Comparison of ENCODE assay signal across 8 mouse cellular contexts in the genomic region with DNA sequence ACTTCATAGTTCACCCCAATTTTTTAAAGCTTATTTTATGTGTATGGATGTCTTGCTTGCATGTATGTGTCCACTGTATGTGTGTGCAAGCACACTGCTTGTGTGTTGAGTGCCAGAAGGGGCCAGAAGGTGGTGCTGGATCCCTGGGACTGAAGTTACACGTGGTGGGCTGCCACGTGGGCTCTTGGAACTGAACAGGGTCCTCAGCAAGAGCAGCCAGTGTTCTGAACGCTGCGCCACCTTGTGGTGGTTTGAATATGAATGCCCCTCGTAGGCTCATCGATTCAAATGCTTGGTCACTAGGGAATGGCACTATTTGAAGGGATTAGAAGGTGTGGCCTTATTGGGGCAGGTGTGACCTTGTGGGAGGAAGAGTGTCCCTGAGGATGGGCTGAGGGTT. TPM values are rescaled to one million over a fixed set of nuclear protein-coding genes. Genes with fewer than 3 reads are reported as not detected.
DNase-seq lines count a peak whose midpoint lies in the region; ATAC-seq and TF ChIP-seq lines count a peak whose summit lies in the region.

No protein-coding gene starts in this region.

- no peaks in the 10 kb centered on the region for H3K36me3 ChIP-seq in spleen, adult 2 months (ENCODE audit: control insufficient read depth, insufficient read depth, low read length)
- no peaks in the 10 kb centered on the region for H3K36me3 ChIP-seq in forebrain, embryonic 10.5 days (replicated peaks)
- no peaks in the 10 kb centered on the region for H3K36me3 ChIP-seq in limb, embryonic 10.5 days
- no peaks in the 10 kb centered on the region for H3K36me3 ChIP-seq in neural tube, embryonic 13.5 days

- peaks cover 16% of the 10 kb centered on the region; the same call in 1 of the 2 replicates for H3K9me3 ChIP-seq in forebrain, embryonic 10.5 days
- H3K9me3 ChIP-seq in limb, embryonic 10.5 days (replicated peaks) = no peaks in the 10 kb centered on the region
- peaks cover 9% of the 10 kb centered on the region for H3K9me3 ChIP-seq in neural tube, embryonic 13.5 days

- TF ChIP-seq POLR2A in spleen, adult 2 months (IDR thresholded peaks at IDR 0.05; ENCODE audit: low read depth, low read length) = no peak

- peak; percentile 24; the same call in 1 of the 2 replicates for TF ChIP-seq CTCF in spleen, adult 2 months (IDR thresholded peaks at IDR 0.05; ENCODE audit: extremely low read depth, insufficient read depth, insufficient read length, insufficient replicate concordance)

- peak; percentile 61 for DNase-seq in gastrocnemius, postnatal 10 days
- no peak for DNase-seq in gastrocnemius, postnatal 25 days
- no peak for DNase-seq in spleen, adult 2 months (ENCODE audit: low read depth in 1 of 2, low spot score in 2 of 2)
- no peak for DNase-seq in spleen, postnatal 36 days (ENCODE audit: low spot score in 2 of 2)
- peak; percentile 71 for DNase-seq in forebrain, embryonic 10.5 days (ENCODE audit: extremely low spot score, low spot score)
- peak; percentile 82 for DNase-seq in limb, embryonic 10.5 days (ENCODE audit: low spot score)
- DNase-seq in spleen, postnatal 4 days (ENCODE audit: low spot score in 2 of 2) = no peak

- 54% methylated on average over 6 of the region's 6 CpGs for WGBS in spleen, adult 2 months
- WGBS in forebrain, embryonic 10.5 days = 25% methylated on average over 6 of the region's 6 CpGs
- 33% methylated on average over 6 of the region's 6 CpGs for WGBS in limb, embryonic 10.5 days
- WGBS in neural tube, embryonic 13.5 days = 21% methylated on average over 6 of the region's 6 CpGs

- no peak overlapping the region for H3K9ac ChIP-seq in neural tube, embryonic 13.5 days

- no peaks in the 10 kb centered on the region for H3K4me1 ChIP-seq in spleen, adult 2 months (ENCODE audit: control insufficient read depth, insufficient read depth, insufficient read length)
- H3K4me1 ChIP-seq in forebrain, embryonic 10.5 days = peaks cover 21% of the 10 kb centered on the region
- peaks cover 15% of the 10 kb centered on the region for H3K4me1 ChIP-seq in limb, embryonic 10.5 days
- H3K4me1 ChIP-seq in neural tube, embryonic 13.5 days (replicated peaks) = peaks cover 19% of the 10 kb centered on the region

- H3K27ac ChIP-seq in spleen, adult 2 months (ENCODE audit: insufficient read depth, low read length) = no peak overlapping the region
- 0 out of 2 replicates have a peak overlapping the region, but pooled peaks have one; percentile 1 for H3K27ac ChIP-seq in forebrain, embryonic 10.5 days
- H3K27ac ChIP-seq in limb, embryonic 10.5 days = no peak overlapping the region
- H3K27ac ChIP-seq in neural tube, embryonic 13.5 days (replicated peaks) = no peak overlapping the region

- H3K4me2 ChIP-seq in neural tube, embryonic 13.5 days = no peak overlapping the region

- no peak overlapping the region for H3K4me3 ChIP-seq in spleen, adult 2 months (ENCODE audit: extremely low read depth, insufficient read depth, insufficient read length)
- no peak overlapping the region for H3K4me3 ChIP-seq in forebrain, embryonic 10.5 days
- no peak overlapping the region for H3K4me3 ChIP-seq in limb, embryonic 10.5 days
- no peak overlapping the region for H3K4me3 ChIP-seq in neural tube, embryonic 13.5 days

- no peaks in the 10 kb centered on the region for H3K27me3 ChIP-seq in spleen, adult 2 months (ENCODE audit: control insufficient read depth, insufficient read depth, low read length)
- no peaks in the 10 kb centered on the region for H3K27me3 ChIP-seq in forebrain, embryonic 10.5 days (ENCODE audit: poor library complexity, severe bottlenecking)
- H3K27me3 ChIP-seq in limb, embryonic 10.5 days (ENCODE audit: low read depth, poor library complexity, severe bottlenecking) = no peaks in the 10 kb centered on the region; the same call in 1 of the 2 replicates
- peaks cover 11% of the 10 kb centered on the region; the same call in 1 of the 2 replicates for H3K27me3 ChIP-seq in neural tube, embryonic 13.5 days

- ATAC-seq in neural tube, embryonic 13.5 days (ENCODE audit: low read depth) = peak; percentile 29; the same call in 1 of the 2 replicates

RNA-seq across cellular contexts. Expression of a gene that starts 38.4 kb away (rescaled TPM):
- total RNA-seq in gastrocnemius, postnatal 10 days (2021) = 1 to 10 TPM; 2.1 to 2.4 TPM
- total RNA-seq in gastrocnemius, postnatal 25 days (2021) = 1 to 10 TPM in 1 of 2 experiments, under 1 TPM in 1; 0.69 to 5.5 TPM
- 0.39 and 0.53 TPM in 2 replicates for polyA plus RNA-seq in spleen, adult 2 months (2012; rRNA removed)
- not detected in 2 replicates for polyA plus RNA-seq in forebrain, embryonic 10.5 days (2016; fragmentation: Nextera tagmentation; extraction: Ambion mirVana)
- not detected in 2 replicates for polyA plus RNA-seq in limb, embryonic 10.5 days (2016; fragmentation: Nextera tagmentation; extraction: Ambion mirVana)
- polyA plus RNA-seq in neural tube, embryonic 13.5 days (2015; fragmentation: Nextera tagmentation; extraction: Ambion mirVana) = 0.27 and 0.30 TPM in 2 replicates

Comparison
In these comparisons a context has a peak if more than half of its experiments do, and no peak if none do; other contexts are left out.
1. DNase-seq: peak in gastrocnemius, postnatal 10 days (single experiment), forebrain, embryonic 10.5 days (single experiment) and limb, embryonic 10.5 days (single experiment); none in gastrocnemius, postnatal 25 days (single experiment), spleen, adult 2 months (0 of 2), spleen, postnatal 36 days (0 of 2) and spleen, postnatal 4 days (0 of 2).